Mouse (Mus musculus) brain, embryonic 14.5 days (tissue): ENCODE measurements around the gene Ugt1a7c.

Experiments
- CTCF ChIP-seq: fragments of 200-500 bp; IDR thresholded peaks from 2 replicates; pipeline ENCODE4 v1.5.1; 2012; ENCODE audit warnings: inconsistent platforms, mild to moderate bottlenecking, moderate library complexity, borderline replicate concordance; ENCODE audit not compliant: insufficient read depth, insufficient read length; ENCODE audit errors: extremely low read depth
- POLR2A ChIP-seq: fragments of 200-500 bp; IDR thresholded peaks from 2 replicates; pipeline ENCODE4 v1.6.1; 2012; ENCODE audit warnings: mild to moderate bottlenecking, inconsistent platforms, borderline replicate concordance; ENCODE audit not compliant: poor library complexity, insufficient read depth, insufficient read length, severe bottlenecking; ENCODE audit errors: extremely low read depth

DNA sequence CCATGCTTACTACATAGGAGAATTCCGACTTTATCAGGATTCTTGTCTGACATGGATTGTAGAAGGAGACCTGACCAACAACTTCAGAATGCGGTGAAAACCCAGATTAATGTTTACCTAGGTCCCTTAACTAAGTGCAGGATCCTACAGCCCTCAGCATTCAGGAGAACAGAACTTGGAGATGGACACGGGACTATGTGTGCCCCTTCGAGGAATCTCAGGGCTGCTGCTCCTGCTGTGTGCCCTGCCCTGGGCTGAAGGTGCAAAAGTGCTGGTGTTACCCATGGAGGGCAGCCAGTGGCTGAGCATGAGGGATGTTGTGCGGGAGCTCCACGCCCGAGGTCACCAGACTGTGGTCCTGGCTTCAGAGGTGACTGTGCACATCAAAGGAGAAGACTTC lies 105.6 kb downstream of the Ugt1a7c start, which contains the start of gene Ugt1a2:
- TF ChIP-seq CTCF (no peak), POLR2A (no peak)
